Comparison of ENCODE assay signal across 9 mouse cellular contexts in the genomic region with DNA sequence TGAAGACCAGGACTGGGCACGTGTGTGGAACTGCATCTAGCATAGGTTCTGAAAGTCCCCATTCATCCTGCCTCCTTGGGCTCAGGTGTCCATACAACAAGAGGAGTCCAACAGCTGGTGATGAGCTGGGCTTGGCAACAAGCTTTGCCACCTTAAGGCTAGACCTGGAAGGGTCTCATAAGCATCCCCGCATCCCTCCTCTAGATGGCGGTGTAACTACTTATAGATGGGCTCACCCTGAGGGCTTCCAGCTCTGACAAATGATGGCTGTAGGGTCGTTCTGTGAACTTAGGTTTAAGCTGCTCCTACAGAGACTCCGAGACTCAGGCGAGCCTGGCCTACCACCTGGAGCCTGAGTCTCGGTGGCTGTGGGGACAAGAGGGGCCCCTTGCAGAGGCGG. TPM values are rescaled to one million over a fixed set of nuclear protein-coding genes. Genes with fewer than 3 reads are reported as not detected.
DNase-seq lines count a peak whose midpoint lies in the region; ATAC-seq and TF ChIP-seq lines count a peak whose summit lies in the region.
"Had no signal": no experiment of that assay in that cellular context is flagged by ENCODE, and none has a peak within 500 bp of the region (broad histone marks: within the 10 kb centered on the region; RNA-seq: fewer than 3 reads in every experiment).

No protein-coding gene starts in this region.

- H3K4me2 ChIP-seq in hindbrain, embryonic 14.5 days (replicated peaks) = no peak overlapping the region

- no peaks in the 10 kb centered on the region for H3K9me3 ChIP-seq in hindbrain, embryonic 10.5 days
- H3K9me3 ChIP-seq in hindbrain, embryonic 14.5 days (ENCODE audit: control insufficient read depth, low read length) = no peaks in the 10 kb centered on the region

- ATAC-seq in hindbrain, embryonic 14.5 days (ENCODE audit: low FRiP score) = no peak

- H3K4me3 ChIP-seq in hindbrain, embryonic 10.5 days = no peak overlapping the region
- H3K4me3 ChIP-seq in hindbrain, embryonic 14.5 days (replicated peaks; ENCODE audit: low read length) = no peak overlapping the region
- peak overlapping the region; percentile 90 for H3K4me3 ChIP-seq in testis, adult 2 months (ENCODE audit: control insufficient read depth, low read depth, low read length)
- H3K4me3 ChIP-seq: myocyte had no signal

- WGBS in hindbrain, embryonic 10.5 days = 28% methylated on average over 8 of the region's 8 CpGs
- 30% methylated on average over 8 of the region's 8 CpGs for WGBS in hindbrain, embryonic 14.5 days

- H3K4me1 ChIP-seq in hindbrain, embryonic 10.5 days (replicated peaks) = peaks cover 11% of the 10 kb centered on the region
- H3K4me1 ChIP-seq in hindbrain, embryonic 14.5 days (replicated peaks; ENCODE audit: control insufficient read depth, insufficient read depth, low read length) = peaks cover 11% of the 10 kb centered on the region
- peaks cover 8% of the 10 kb centered on the region for H3K4me1 ChIP-seq in testis, adult 2 months (ENCODE audit: control insufficient read depth, insufficient read depth, low read length)

- TF ChIP-seq CTCF in testis, adult 2 months (IDR thresholded peaks at IDR 0.05; ENCODE audit: control insufficient read depth, insufficient read depth, insufficient replicate concordance, low read depth, low read length) = peak; percentile 19; the same call in 1 of the 2 replicates

- peak; percentile 39 for DNase-seq in hindbrain, embryonic 10.5 days (ENCODE audit: low spot score)
- DNase-seq in hindbrain, embryonic 14.5 days (ENCODE audit: low spot score) = no peak
- DNase-seq in testis, postnatal 14 days (ENCODE audit: low spot score) = no peak
- DNase-seq in induced T-regulatory cell, adult 2 months (ENCODE audit: low read depth) = peak; percentile 62
- peak; percentile 26 to 33 for DNase-seq in thymus, adult 18-20 months
- no peak for DNase-seq in cerebellum, adult 9-11 months
- no peak for DNase-seq in urinary bladder, postnatal 36 days (ENCODE audit: low spot score in 2 of 2)

- H3K27me3 ChIP-seq in hindbrain, embryonic 10.5 days (ENCODE audit: insufficient read depth, poor library complexity, severe bottlenecking) = no peaks in the 10 kb centered on the region
- no peaks in the 10 kb centered on the region for H3K27me3 ChIP-seq in hindbrain, embryonic 14.5 days (ENCODE audit: control insufficient read depth, insufficient read depth, low read length)
- no peaks in the 10 kb centered on the region for H3K27me3 ChIP-seq in testis, adult 2 months (ENCODE audit: control insufficient read depth, insufficient read depth, low read length)

- H3K27ac ChIP-seq in hindbrain, embryonic 10.5 days = no peak overlapping the region
- no peak overlapping the region for H3K27ac ChIP-seq in hindbrain, embryonic 14.5 days
- H3K27ac ChIP-seq in testis, adult 2 months (ENCODE audit: control insufficient read depth, insufficient read depth, low read depth, low read length) = peak overlapping the region; percentile 60; the same call in 1 of the 2 replicates

- TF ChIP-seq POLR2A in testis, adult 2 months (IDR thresholded peaks at IDR 0.05; ENCODE audit: control insufficient read depth, low read depth, low read length) = no peak

- no peak overlapping the region for H3K9ac ChIP-seq in hindbrain, embryonic 14.5 days

- peaks cover 32% of the 10 kb centered on the region for H3K36me3 ChIP-seq in hindbrain, embryonic 10.5 days
- no peaks in the 10 kb centered on the region; the same call in 1 of the 2 replicates for H3K36me3 ChIP-seq in hindbrain, embryonic 14.5 days (replicated peaks; ENCODE audit: control insufficient read depth, insufficient read depth)
- peaks cover 7% of the 10 kb centered on the region for H3K36me3 ChIP-seq in testis, adult 2 months (ENCODE audit: control insufficient read depth, insufficient read depth, low read length)

RNA-seq across cellular contexts. Expression of gene 1700010I14Rik, which starts 3.0 kb away (rescaled TPM):
- polyA plus RNA-seq in hindbrain, embryonic 10.5 days (2016; fragmentation: Nextera tagmentation; extraction: Ambion mirVana) = 2.9 and 3.1 TPM in 2 replicates
- polyA plus RNA-seq in hindbrain, embryonic 14.5 days (2014; fragmentation: Nextera tagmentation; extraction: Ambion mirVana) = 1.5 and 1.9 TPM in 2 replicates
- polyA plus RNA-seq in testis, adult 2 months (2012; rRNA removed) = 204 and 212 TPM in 2 replicates
- polyA plus RNA-seq: myocyte had no signal

Comparison
In these comparisons a context has a peak if more than half of its experiments do, and no peak if none do; other contexts are left out.
1. DNase-seq: peak in hindbrain, embryonic 10.5 days (single experiment), induced T-regulatory cell, adult 2 months (single experiment) and thymus, adult 18-20 months (2 of 2); none in hindbrain, embryonic 14.5 days (single experiment), testis, postnatal 14 days (single experiment), cerebellum, adult 9-11 months (single experiment) and urinary bladder, postnatal 36 days (0 of 2).
2. RNA of gene 1700010I14Rik, which starts 3.0 kb away (polyA plus RNA-seq): 204 to 212 TPM in testis, adult 2 months; 2.9 to 3.1 TPM in hindbrain, embryonic 10.5 days and 1.5 to 1.9 TPM in hindbrain, embryonic 14.5 days; every median in the first group is over 10 times any median in the second.